Comparison of ENCODE assay signal across 8 mouse cellular contexts in the genomic region with DNA sequence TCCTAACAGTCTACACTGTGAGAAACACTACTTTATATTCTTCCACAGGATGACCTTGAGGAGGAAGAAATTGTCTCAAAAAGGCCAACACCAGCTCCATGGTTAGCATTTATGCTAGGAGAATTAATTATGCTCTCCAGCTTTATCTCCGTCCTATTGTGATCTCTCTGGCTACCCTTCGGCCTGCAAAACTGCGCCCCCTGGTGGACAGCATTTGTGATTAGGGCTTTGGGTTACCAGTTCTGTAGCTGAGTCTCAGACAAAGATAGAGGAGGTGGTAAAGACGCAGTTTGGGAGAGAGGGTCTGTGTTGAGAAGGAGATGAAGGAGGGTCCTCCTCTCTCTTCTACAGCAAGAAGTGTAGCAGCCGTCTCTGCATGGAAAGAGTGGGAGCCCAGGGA. TPM values are rescaled to one million over a fixed set of nuclear protein-coding genes. Genes with fewer than 3 reads are reported as not detected.
A peak's percentile ranks its signal among the peaks of the same experiment; 100 is the strongest.
DNase-seq lines count a peak whose midpoint lies in the region; ATAC-seq and TF ChIP-seq lines count a peak whose summit lies in the region.

No protein-coding gene starts in this region.

- H3K36me3 ChIP-seq in kidney, postnatal 0 days (ENCODE audit: insufficient read depth, low read length): no peaks in the 10 kb centered on the region
- H3K36me3 ChIP-seq in kidney, embryonic 16.5 days (ENCODE audit: insufficient read depth, low read length): no peaks in the 10 kb centered on the region
- H3K36me3 ChIP-seq in liver, embryonic 11.5 days (ENCODE audit: control insufficient read depth, insufficient read depth, low read length): no peaks in the 10 kb centered on the region

- peak; percentile 88 for DNase-seq in kidney, postnatal 0 days (ENCODE audit: low spot score)
- peak; percentile 64 for DNase-seq in MEL-GATA-1-ER (ENCODE audit: extremely low read depth, low read depth)
- DNase-seq in cerebellum, postnatal 10 days: peak; percentile 90 to 92
- peak; percentile 53 to 78 for DNase-seq in gastrocnemius, postnatal 4 days (ENCODE audit: low spot score in 2 of 2)
- DNase-seq in liver, embryonic 11.5 days (ENCODE audit: low spot score): peak; percentile 80
- DNase-seq in ovary, postnatal 36 days (ENCODE audit: low spot score): peak; percentile 71
- peak; percentile 80 for DNase-seq in urinary bladder, postnatal 25 days (ENCODE audit: low spot score)

- TF ChIP-seq CTCF in kidney, postnatal 0 days (IDR thresholded peaks at IDR 0.05; ENCODE audit: low read depth): peak; percentile 99

- H3K9ac ChIP-seq in kidney, postnatal 0 days (ENCODE audit: low read depth, low read length): no peak overlapping the region
- no peak overlapping the region for H3K9ac ChIP-seq in kidney, embryonic 16.5 days (replicated peaks; ENCODE audit: low read length)
- no peak overlapping the region for H3K9ac ChIP-seq in liver, embryonic 11.5 days (ENCODE audit: low read depth, low read length)

- no peak overlapping the region for H3K27ac ChIP-seq in kidney, postnatal 0 days
- no peak overlapping the region for H3K27ac ChIP-seq in kidney, embryonic 16.5 days (ENCODE audit: low read length)
- H3K27ac ChIP-seq in liver, embryonic 11.5 days (ENCODE audit: low read depth, low read length): no peak overlapping the region

- H3K4me3 ChIP-seq in kidney, postnatal 0 days (replicated peaks; ENCODE audit: low read depth, low read length): no peak overlapping the region
- H3K4me3 ChIP-seq in kidney, embryonic 16.5 days (ENCODE audit: low read length): no peak overlapping the region
- no peak overlapping the region for H3K4me3 ChIP-seq in liver, embryonic 11.5 days (ENCODE audit: low read depth, low read length)

- WGBS in kidney, postnatal 0 days: 7% methylated on average over 5 of the region's 5 CpGs
- WGBS in kidney, embryonic 16.5 days: 11% methylated on average over 5 of the region's 5 CpGs
- WGBS in liver, embryonic 11.5 days: 7% methylated on average over 5 of the region's 5 CpGs

- no peaks in the 10 kb centered on the region for H3K27me3 ChIP-seq in kidney, postnatal 0 days (ENCODE audit: insufficient read depth, low read length)
- H3K27me3 ChIP-seq in kidney, embryonic 16.5 days (ENCODE audit: insufficient read depth, low read length): no peaks in the 10 kb centered on the region
- H3K27me3 ChIP-seq in liver, embryonic 11.5 days (replicated peaks; ENCODE audit: control insufficient read depth, insufficient read depth, low read length): peaks cover 4% of the 10 kb centered on the region; the same call in 1 of the 2 replicates

- H3K4me2 ChIP-seq in kidney, postnatal 0 days (ENCODE audit: low read length): no peak overlapping the region
- no peak overlapping the region for H3K4me2 ChIP-seq in kidney, embryonic 16.5 days (replicated peaks; ENCODE audit: low read depth, low read length)
- H3K4me2 ChIP-seq in liver, embryonic 11.5 days: no peak overlapping the region

- no peaks in the 10 kb centered on the region for H3K9me3 ChIP-seq in kidney, postnatal 0 days (replicated peaks; ENCODE audit: low read length)
- no peaks in the 10 kb centered on the region for H3K9me3 ChIP-seq in kidney, embryonic 16.5 days (ENCODE audit: low read length)
- no peaks in the 10 kb centered on the region for H3K9me3 ChIP-seq in liver, embryonic 11.5 days (ENCODE audit: control insufficient read depth, low read length)

- H3K4me1 ChIP-seq in kidney, postnatal 0 days (replicated peaks; ENCODE audit: insufficient read depth, low read length): 0 out of 2 replicates have a peak, but pooled peaks cover 3% of the 10 kb centered on the region
- H3K4me1 ChIP-seq in kidney, embryonic 16.5 days (ENCODE audit: insufficient read depth, low read length): peaks cover 30% of the 10 kb centered on the region
- peaks cover 19% of the 10 kb centered on the region for H3K4me1 ChIP-seq in liver, embryonic 11.5 days (replicated peaks; ENCODE audit: control insufficient read depth, insufficient read depth, low read length)

- no peak for ATAC-seq in kidney, postnatal 0 days (replicated peaks; ENCODE audit: low FRiP score, low read depth)
- ATAC-seq in kidney, embryonic 16.5 days (ENCODE audit: low FRiP score, low TSS enrichment): no peak
- no peak for ATAC-seq in liver, embryonic 11.5 days (replicated peaks; ENCODE audit: low FRiP score)

RNA-seq across cellular contexts. Expression of a gene that starts 10.6 kb away (rescaled TPM):
- 7.9 and 8.9 TPM in 2 replicates for polyA plus RNA-seq in kidney, postnatal 0 days (2015; fragmentation: Nextera tagmentation; extraction: Ambion mirVana)
- 21.9 and 23.5 TPM in 2 replicates for polyA plus RNA-seq in kidney, embryonic 16.5 days (2015; fragmentation: Nextera tagmentation; extraction: Ambion mirVana)
- 100 to 1,000 TPM; 298 to 331 TPM for total RNA-seq in gastrocnemius, postnatal 4 days (2021)
- 42.1 and 58.2 TPM in 2 replicates for polyA plus RNA-seq in liver, embryonic 11.5 days (2014; fragmentation: Nextera tagmentation; extraction: Ambion mirVana)

RNA-seq across cellular contexts. Expression of a gene that starts 23.9 kb away (rescaled TPM):
- 76.4 and 78.4 TPM in 2 replicates for polyA plus RNA-seq in kidney, postnatal 0 days (2015; fragmentation: Nextera tagmentation; extraction: Ambion mirVana)
- 79.6 and 87.5 TPM in 2 replicates for polyA plus RNA-seq in kidney, embryonic 16.5 days (2015; fragmentation: Nextera tagmentation; extraction: Ambion mirVana)
- 10 to 100 TPM; 30.6 to 38.0 TPM for total RNA-seq in gastrocnemius, postnatal 4 days (2021)
- polyA plus RNA-seq in liver, embryonic 11.5 days (2014; fragmentation: Nextera tagmentation; extraction: Ambion mirVana): 22.5 and 22.8 TPM in 2 replicates

RNA-seq across cellular contexts. Expression of a gene that starts 28.6 kb away (rescaled TPM):
- 28.4 and 33.2 TPM in 2 replicates for polyA plus RNA-seq in kidney, postnatal 0 days (2015; fragmentation: Nextera tagmentation; extraction: Ambion mirVana)
- 29.1 and 30.8 TPM in 2 replicates for polyA plus RNA-seq in kidney, embryonic 16.5 days (2015; fragmentation: Nextera tagmentation; extraction: Ambion mirVana)
- under 1 TPM; 0.39 to 0.44 TPM for total RNA-seq in gastrocnemius, postnatal 4 days (2021)
- 0.99 and 1.7 TPM in 2 replicates for polyA plus RNA-seq in liver, embryonic 11.5 days (2014; fragmentation: Nextera tagmentation; extraction: Ambion mirVana)

RNA-seq across cellular contexts. Expression of a gene that starts 46.3 kb away (rescaled TPM):
- polyA plus RNA-seq in kidney, postnatal 0 days (2015; fragmentation: Nextera tagmentation; extraction: Ambion mirVana): 2.0 and 5.7 TPM in 2 replicates
- polyA plus RNA-seq in kidney, embryonic 16.5 days (2015; fragmentation: Nextera tagmentation; extraction: Ambion mirVana): 9.4 and 37.2 TPM in 2 replicates
- total RNA-seq in gastrocnemius, postnatal 4 days (2021): 100 to 1,000 TPM; 160 to 174 TPM
- 12.9 and 37.4 TPM in 2 replicates for polyA plus RNA-seq in liver, embryonic 11.5 days (2014; fragmentation: Nextera tagmentation; extraction: Ambion mirVana)

Comparison
In these comparisons a context has a peak if more than half of its experiments do, and no peak if none do; other contexts are left out.
1. RNA of a gene that starts 28.6 kb away (polyA plus RNA-seq): 29.1 to 30.8 TPM in kidney, embryonic 16.5 days and 28.4 to 33.2 TPM in kidney, postnatal 0 days; 0.99 to 1.7 TPM in liver, embryonic 11.5 days; every median in the first group is over 10 times any median in the second.
2. Peak in every context shown above with its lines, with median percentiles within 50 percentile points of each other: DNase-seq.